Mouse (Mus musculus): ENCODE data around the gene Mgat3. TPM values are rescaled to one million over a fixed set of nuclear protein-coding genes. Genes with fewer than 3 reads are reported as not detected.

Mgat3 gene
- polyA plus RNA-seq, 1 experiment from 2014 or later: 7.3 TPM

GRCm38 (mm10) chr15:80155707-80156106, 17.8 kb upstream of the Mgat3 start:
- no peak overlapping the region for H3K4me3 ChIP-seq (ENCODE audit: low read depth, low read length)
- 97% methylated on average over 8 of the region's 8 CpGs for WGBS
- ATAC-seq (ENCODE audit: low read depth) (no peak), DNase-seq (ENCODE audit: low spot score) (no peak)
- no peaks in the 10 kb centered on the region for H3K27me3 ChIP-seq (replicated peaks; ENCODE audit: control insufficient read depth, insufficient read depth, low read length)
- peaks cover 95% of the 10 kb centered on the region for H3K36me3 ChIP-seq (ENCODE audit: control insufficient read depth, insufficient read depth, low read length)
- H3K9ac ChIP-seq (ENCODE audit: low read depth, low read length): no peak overlapping the region
- no peak overlapping the region for H3K4me2 ChIP-seq (ENCODE audit: low read depth, low read length)
- peaks cover 11% of the 10 kb centered on the region for H3K4me1 ChIP-seq (ENCODE audit: control insufficient read depth, insufficient read depth, low read length)
- H3K27ac ChIP-seq (replicated peaks; ENCODE audit: low read depth, low read length): no peak overlapping the region
- H3K9me3 ChIP-seq (ENCODE audit: control insufficient read depth, low read length): no peaks in the 10 kb centered on the region

- WGBS: 87% methylated on average over 22 of the region's 22 CpGs
- Histone ChIP-seq H3K4me2 (ENCODE audit: low read depth, low read length) (no peak overlapping the region), H3K4me1 (ENCODE audit: control insufficient read depth, insufficient read depth, low read length) (peaks cover 11% of the 10 kb centered on the region), H3K9me3 (ENCODE audit: control insufficient read depth, low read length) (no peaks in the 10 kb centered on the region), H3K4me3 (ENCODE audit: low read depth, low read length) (no peak overlapping the region), H3K27ac (replicated peaks; ENCODE audit: low read depth, low read length) (no peak overlapping the region), H3K9ac (ENCODE audit: low read depth, low read length) (no peak overlapping the region), H3K27me3 (replicated peaks; ENCODE audit: control insufficient read depth, insufficient read depth, low read length) (no peaks in the 10 kb centered on the region), H3K36me3 (ENCODE audit: control insufficient read depth, insufficient read depth, low read length) (peaks cover 97% of the 10 kb centered on the region)
- ATAC-seq (ENCODE audit: low read depth) (no peak), DNase-seq (ENCODE audit: low spot score) (no peak)
These were observed 16.2 kb upstream of the Mgat3 start for GRCm38 (mm10) chr15:80157197-80157943.

GRCm38 (mm10) chr15:80158001-80158706, 15.4 kb upstream of the Mgat3 start:
- H3K4me3 ChIP-seq (ENCODE audit: low read depth, low read length): no peak overlapping the region
- peak overlapping the region; percentile 84 for H3K27ac ChIP-seq (replicated peaks; ENCODE audit: low read depth, low read length)
- no peak overlapping the region for H3K9ac ChIP-seq (ENCODE audit: low read depth, low read length)
- peaks cover 91% of the 10 kb centered on the region for H3K36me3 ChIP-seq (ENCODE audit: control insufficient read depth, insufficient read depth, low read length)
- H3K27me3 ChIP-seq (replicated peaks; ENCODE audit: control insufficient read depth, insufficient read depth, low read length): no peaks in the 10 kb centered on the region
- ATAC-seq (ENCODE audit: low read depth) (no peak), DNase-seq (ENCODE audit: low spot score) (no peak)
- no peak overlapping the region for H3K4me2 ChIP-seq (ENCODE audit: low read depth, low read length)
- 49% methylated on average over 5 of the region's 5 CpGs for WGBS
- H3K4me1 ChIP-seq (ENCODE audit: control insufficient read depth, insufficient read depth, low read length): peaks cover 11% of the 10 kb centered on the region
- no peaks in the 10 kb centered on the region for H3K9me3 ChIP-seq (ENCODE audit: control insufficient read depth, low read length)

- Histone ChIP-seq H3K27me3 (replicated peaks; ENCODE audit: control insufficient read depth, insufficient read depth, low read length) (no peaks in the 10 kb centered on the region), H3K36me3 (ENCODE audit: control insufficient read depth, insufficient read depth, low read length) (peaks cover 86% of the 10 kb centered on the region), H3K9ac (ENCODE audit: low read depth, low read length) (no peak overlapping the region), H3K4me3 (ENCODE audit: low read depth, low read length) (no peak overlapping the region), H3K4me1 (ENCODE audit: control insufficient read depth, insufficient read depth, low read length) (peaks cover 11% of the 10 kb centered on the region), H3K9me3 (ENCODE audit: control insufficient read depth, low read length) (no peaks in the 10 kb centered on the region), H3K4me2 (ENCODE audit: low read depth, low read length) (no peak overlapping the region), H3K27ac (replicated peaks; ENCODE audit: low read depth, low read length) (peak overlapping the region; percentile 84)
- ATAC-seq (ENCODE audit: low read depth) (peak; percentile 28; the same call in 1 of the 2 replicates), DNase-seq (ENCODE audit: low spot score) (no peak)
- WGBS: 39% methylated on average over 4 of the region's 4 CpGs
These were observed 14.8 kb upstream of the Mgat3 start for GRCm38 (mm10) chr15:80158707-80159090.

- H3K9me3 ChIP-seq (ENCODE audit: control insufficient read depth, low read length): no peaks in the 10 kb centered on the region
- H3K27ac ChIP-seq (replicated peaks; ENCODE audit: low read depth, low read length): peak overlapping the region; percentile 84
- peaks cover 79% of the 10 kb centered on the region for H3K36me3 ChIP-seq (ENCODE audit: control insufficient read depth, insufficient read depth, low read length)
- WGBS: 17% methylated on average over 8 of the region's 8 CpGs
- DNase-seq (ENCODE audit: low spot score) (peak; percentile 92), ATAC-seq (ENCODE audit: low read depth) (peak; percentile 89)
- H3K4me3 ChIP-seq (ENCODE audit: low read depth, low read length): no peak overlapping the region
- H3K4me2 ChIP-seq (ENCODE audit: low read depth, low read length): 0 out of 2 replicates have a peak overlapping the region, but pooled peaks have one; percentile 2
- H3K4me1 ChIP-seq (ENCODE audit: control insufficient read depth, insufficient read depth, low read length): peaks cover 11% of the 10 kb centered on the region
- no peaks in the 10 kb centered on the region for H3K27me3 ChIP-seq (replicated peaks; ENCODE audit: control insufficient read depth, insufficient read depth, low read length)
- peak overlapping the region; percentile 23; the same call in 1 of the 2 replicates for H3K9ac ChIP-seq (ENCODE audit: low read depth, low read length)
These were observed 14.1 kb upstream of the Mgat3 start for GRCm38 (mm10) chr15:80159286-80159901.

- Histone ChIP-seq H3K36me3 (ENCODE audit: control insufficient read depth, insufficient read depth, low read length) (peaks cover 71% of the 10 kb centered on the region), H3K4me1 (ENCODE audit: control insufficient read depth, insufficient read depth, low read length) (peaks cover 11% of the 10 kb centered on the region), H3K27ac (replicated peaks; ENCODE audit: low read depth, low read length) (peak overlapping the region; percentile 84), H3K27me3 (replicated peaks; ENCODE audit: control insufficient read depth, insufficient read depth, low read length) (no peaks in the 10 kb centered on the region), H3K4me3 (ENCODE audit: low read depth, low read length) (no peak overlapping the region), H3K4me2 (ENCODE audit: low read depth, low read length) (no peak overlapping the region), H3K9me3 (ENCODE audit: control insufficient read depth, low read length) (no peaks in the 10 kb centered on the region), H3K9ac (ENCODE audit: low read depth, low read length) (peak overlapping the region; percentile 23; the same call in 1 of the 2 replicates)
- ATAC-seq (ENCODE audit: low read depth): no peak
- no peak for DNase-seq (ENCODE audit: low spot score)
- WGBS: 77% methylated on average over 13 of the region's 13 CpGs
These were observed 13.3 kb upstream of the Mgat3 start for GRCm38 (mm10) chr15:80160223-80160622.

GRCm38 (mm10) chr15:80160726-80161125, 12.8 kb upstream of the Mgat3 start:
- no peaks in the 10 kb centered on the region for H3K27me3 ChIP-seq (replicated peaks; ENCODE audit: control insufficient read depth, insufficient read depth, low read length)
- 86% methylated on average over 4 of the region's 4 CpGs for WGBS
- DNase-seq (ENCODE audit: low spot score): no peak
- no peak overlapping the region for H3K4me3 ChIP-seq (ENCODE audit: low read depth, low read length)
- H3K4me1 ChIP-seq (ENCODE audit: control insufficient read depth, insufficient read depth, low read length): peaks cover 11% of the 10 kb centered on the region
- no peak for ATAC-seq (ENCODE audit: low read depth)
- H3K36me3 ChIP-seq (ENCODE audit: control insufficient read depth, insufficient read depth, low read length): peaks cover 66% of the 10 kb centered on the region
- no peak overlapping the region for H3K4me2 ChIP-seq (ENCODE audit: low read depth, low read length)
- no peak overlapping the region for H3K9ac ChIP-seq (ENCODE audit: low read depth, low read length)
- H3K27ac ChIP-seq (replicated peaks; ENCODE audit: low read depth, low read length): no peak overlapping the region
- H3K9me3 ChIP-seq (ENCODE audit: control insufficient read depth, low read length): no peaks in the 10 kb centered on the region

- Histone ChIP-seq H3K27me3 (replicated peaks; ENCODE audit: control insufficient read depth, insufficient read depth, low read length) (no peaks in the 10 kb centered on the region), H3K4me1 (ENCODE audit: control insufficient read depth, insufficient read depth, low read length) (peaks cover 11% of the 10 kb centered on the region), H3K9me3 (ENCODE audit: control insufficient read depth, low read length) (no peaks in the 10 kb centered on the region), H3K9ac (ENCODE audit: low read depth, low read length) (no peak overlapping the region), H3K36me3 (ENCODE audit: control insufficient read depth, insufficient read depth, low read length) (peaks cover 61% of the 10 kb centered on the region), H3K27ac (replicated peaks; ENCODE audit: low read depth, low read length) (no peak overlapping the region), H3K4me3 (ENCODE audit: low read depth, low read length) (no peak overlapping the region), H3K4me2 (ENCODE audit: low read depth, low read length) (no peak overlapping the region)
- no peak for DNase-seq (ENCODE audit: low spot score)
- 88% methylated on average over 3 of the region's 3 CpGs for WGBS
- ATAC-seq (ENCODE audit: low read depth): no peak
These were observed 12.3 kb upstream of the Mgat3 start for GRCm38 (mm10) chr15:80161199-80161598.
